Mouse (Mus musculus) G1E (cell line): ENCODE results near the gene Plekha7. TPM values are rescaled to one million over a fixed set of nuclear protein-coding genes. Genes with fewer than 3 reads are reported as not detected.
A peak's percentile ranks its signal among the peaks of the same experiment; 100 is the strongest.

ENCODE experiments used
- ATAC-seq: 2 replicates; pipeline ENCODE4 v1.8.0; 2016; ENCODE audit warnings: mild to moderate bottlenecking; ENCODE audit not compliant: insufficient number of reproducible peaks, poor library complexity, low FRiP score, severe bottlenecking; ENCODE audit errors: extremely low read depth
- DNase-seq: peaks from one replicate; pipeline ENCODE4 v3.0.0; 2012; ENCODE audit warnings: low spot score
- H3K27me3 ChIP-seq: 2 replicates; pipeline ENCODE4 v1.6.1; 2012; ENCODE audit warnings: mild to moderate bottlenecking, low read length, inconsistent platforms; ENCODE audit not compliant: insufficient read depth
- H3K36me3 ChIP-seq: replicated peaks from 2 replicates; pipeline ENCODE3; 2012; ENCODE audit warnings: mild to moderate bottlenecking, inconsistent platforms
- H3K4me1 ChIP-seq: 2 replicates; pipeline ENCODE4 v1.6.1; 2012; ENCODE audit warnings: low read depth, low read length, inconsistent platforms, mixed read lengths; ENCODE audit not compliant: insufficient read depth
- H3K4me3 ChIP-seq: 2 replicates; pipeline ENCODE4 v1.5.1; 2012; ENCODE audit warnings: low read depth, mild to moderate bottlenecking, inconsistent platforms, low read length, moderate library complexity, mixed read lengths
- H3K9me3 ChIP-seq: replicated peaks from 2 replicates; pipeline ENCODE4 v1.6.1; 2012; ENCODE audit warnings: inconsistent platforms
- CTCF ChIP-seq: IDR thresholded peaks from 2 replicates; pipeline ENCODE4 v1.5.1; 2012; ENCODE audit warnings: low read depth, low read length, inconsistent platforms, mixed read lengths
- GATA1 ChIP-seq: IDR thresholded peaks from 2 replicates; pipeline ENCODE4 v1.6.1; 2012; ENCODE audit warnings: borderline replicate concordance, low read length, inconsistent platforms, mixed read lengths
- GATA2 ChIP-seq: IDR thresholded peaks from 2 replicates; pipeline ENCODE4 v1.6.1; 2012; ENCODE audit warnings: low read depth, low read length, inconsistent platforms, borderline replicate concordance
- POLR2AphosphoS5 ChIP-seq: IDR thresholded peaks from 2 replicates; pipeline ENCODE4 v1.6.1; 2012; ENCODE audit warnings: low read depth, low read length, inconsistent platforms; ENCODE audit not compliant: insufficient replicate concordance
- TAL1 ChIP-seq: conservative IDR thresholded peaks from 2 replicates; pipeline ENCODE4 v1.6.1; 2012; ENCODE audit warnings: low read depth, low read length, inconsistent platforms, mixed read lengths
- polyA plus RNA-seq: library from polyadenylated mRNA; stranded (reverse); fragments of >175 nt; gene quantifications from 2 replicates; pipeline ENCODE4 v1.2.3, GENCODE M21; 2012
- total RNA-seq, 2 experiments: library from RNA; stranded (forward) in 1 of 2; stranded (reverse) in 1 of 2; fragments of 200-1000 nt in 1 of 2; fragments of >200 nt in 1 of 2; fragmentation: Nextera tagmentation in 1 of 2; gene quantifications; 2 replicates each; pipeline ENCODE4 v1.2.3; 2014 to 2017

Plekha7 gene
- total and polyA plus RNA-seq, 3 experiments: 10.1 to 33.4 (median 18.5) TPM

DNA sequence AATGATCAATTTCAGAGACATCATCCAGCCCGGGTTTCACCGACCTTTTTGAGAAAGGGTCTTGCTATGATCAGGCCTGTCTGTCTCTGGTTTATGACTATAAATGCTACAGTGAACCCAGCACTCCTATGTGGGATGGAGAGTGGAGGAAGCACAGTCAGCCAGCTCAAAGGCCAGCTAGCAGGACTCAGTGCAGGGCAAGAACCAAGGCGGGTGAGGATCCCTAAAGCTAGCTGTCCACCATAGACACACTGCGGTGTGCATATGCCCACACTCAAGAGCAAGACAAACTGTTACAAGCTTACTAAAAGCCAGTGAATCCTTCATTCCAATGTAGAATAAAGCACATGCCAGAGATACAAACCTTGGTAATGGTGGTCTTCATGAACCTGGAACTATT, 21.7 kb upstream of the Plekha7 start:
- Histone ChIP-seq H3K4me3 (no peak overlapping the region), H3K4me1 (peaks cover 8% of the 10 kb centered on the region), H3K9me3 (no peaks in the 10 kb centered on the region), H3K27me3 (no peaks in the 10 kb centered on the region), H3K36me3 (peaks cover 30% of the 10 kb centered on the region)
- ATAC-seq (no peak), DNase-seq (no peak)
- TF ChIP-seq GATA1 (no peak), GATA2 (no peak), CTCF (no peak), TAL1 (no peak), POLR2AphosphoS5 (no peak)

DNA sequence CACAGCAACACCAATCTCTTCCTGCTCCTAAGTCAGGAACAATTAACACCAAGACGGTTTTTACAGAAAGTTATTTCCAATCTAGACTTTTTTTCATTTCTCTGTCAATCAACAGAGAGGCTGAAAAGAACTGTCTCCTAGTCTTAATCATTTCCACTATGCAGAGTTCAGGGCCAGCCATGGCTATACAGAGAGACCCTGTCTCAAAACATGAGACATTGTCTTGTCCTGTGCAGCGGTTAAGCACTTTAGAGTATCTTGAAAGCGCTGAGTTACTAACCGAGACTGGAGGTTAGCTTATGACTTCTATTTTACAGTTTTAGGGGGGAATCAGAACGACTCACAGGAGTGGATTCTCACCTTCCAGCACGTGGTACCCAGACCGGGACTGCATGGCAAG, 20.6 kb upstream of the Plekha7 start:
- peaks cover 30% of the 10 kb centered on the region for H3K36me3 ChIP-seq
- no peaks in the 10 kb centered on the region for H3K9me3 ChIP-seq
- H3K4me1 ChIP-seq: peaks cover 8% of the 10 kb centered on the region
- ATAC-seq (no peak), DNase-seq (no peak)
- TF ChIP-seq GATA2 (no peak), GATA1 (no peak), CTCF (no peak), POLR2AphosphoS5 (no peak), TAL1 (no peak)
- no peaks in the 10 kb centered on the region for H3K27me3 ChIP-seq
- no peak overlapping the region for H3K4me3 ChIP-seq

DNA sequence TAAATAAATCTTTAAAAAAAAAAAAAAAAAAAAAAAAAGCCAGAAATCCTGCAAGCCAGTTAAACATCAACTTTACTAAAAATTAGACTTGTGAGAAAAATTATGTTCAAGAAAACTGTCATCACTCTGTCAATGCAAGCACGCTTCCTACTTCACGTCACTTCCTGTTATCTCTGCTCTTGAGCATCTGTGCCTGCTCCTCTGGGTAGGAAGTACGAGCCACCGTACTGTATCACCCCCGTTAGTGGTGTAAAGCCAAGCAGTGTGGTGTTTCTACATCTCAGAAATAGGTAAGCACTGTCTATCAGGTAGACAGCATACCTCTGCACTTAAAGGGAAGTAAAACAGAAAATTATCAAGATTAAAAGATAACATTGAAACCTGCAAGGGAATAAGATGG, 19.7 kb upstream of the Plekha7 start:
- no peaks in the 10 kb centered on the region for H3K27me3 ChIP-seq
- peaks cover 28% of the 10 kb centered on the region for H3K36me3 ChIP-seq
- ATAC-seq (no peak), DNase-seq (no peak)
- TF ChIP-seq CTCF: no peak
- no peak for TF ChIP-seq GATA1
- TF ChIP-seq GATA2: no peak
- TF ChIP-seq TAL1: no peak
- TF ChIP-seq POLR2AphosphoS5: no peak
- no peaks in the 10 kb centered on the region for H3K9me3 ChIP-seq
- peaks cover 13% of the 10 kb centered on the region for H3K4me1 ChIP-seq
- no peak overlapping the region for H3K4me3 ChIP-seq

DNA sequence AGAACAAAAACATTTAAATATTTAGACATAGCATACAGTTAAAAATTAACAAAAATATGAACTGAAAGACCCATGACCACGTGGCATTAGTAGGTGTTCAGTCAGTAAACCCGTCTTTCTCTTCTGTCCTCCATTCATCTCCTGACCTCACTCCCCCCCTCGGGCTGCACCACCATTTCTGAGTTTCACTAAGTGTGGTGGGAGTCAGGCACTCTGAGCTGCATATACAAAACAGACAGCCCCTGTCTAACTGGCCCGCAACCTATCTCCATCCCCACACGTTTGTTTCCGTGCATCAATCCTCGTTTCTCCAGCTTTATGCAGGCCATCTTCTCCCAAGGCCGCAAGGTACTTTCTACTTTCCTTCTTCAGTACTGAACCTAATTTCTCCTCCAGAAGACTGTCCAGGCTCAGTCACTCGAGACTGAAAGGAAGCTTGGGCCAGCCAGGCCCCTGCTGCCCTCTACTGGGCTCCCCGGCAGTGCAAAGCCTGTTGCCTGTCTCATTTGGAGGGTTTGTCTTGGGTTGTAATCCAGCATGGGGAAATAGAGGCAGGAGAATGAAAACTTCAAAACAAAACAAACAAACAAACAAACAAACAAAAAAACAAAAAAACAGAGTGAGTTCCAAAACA, 15.3 kb upstream of the Plekha7 start:
- peak; percentile 31 for DNase-seq
- TF ChIP-seq CTCF (peak; percentile 54), TAL1 (no peak)
- H3K4me1 ChIP-seq: peaks cover 4% of the 10 kb centered on the region
- peaks cover 4% of the 10 kb centered on the region for H3K36me3 ChIP-seq
- no peak overlapping the region for H3K4me3 ChIP-seq
- H3K27me3 ChIP-seq: peaks cover 4% of the 10 kb centered on the region; the same call in 1 of the 2 replicates
- peak; percentile 34; the same call in 1 of the 2 replicates for ATAC-seq
- no peaks in the 10 kb centered on the region for H3K9me3 ChIP-seq

DNA sequence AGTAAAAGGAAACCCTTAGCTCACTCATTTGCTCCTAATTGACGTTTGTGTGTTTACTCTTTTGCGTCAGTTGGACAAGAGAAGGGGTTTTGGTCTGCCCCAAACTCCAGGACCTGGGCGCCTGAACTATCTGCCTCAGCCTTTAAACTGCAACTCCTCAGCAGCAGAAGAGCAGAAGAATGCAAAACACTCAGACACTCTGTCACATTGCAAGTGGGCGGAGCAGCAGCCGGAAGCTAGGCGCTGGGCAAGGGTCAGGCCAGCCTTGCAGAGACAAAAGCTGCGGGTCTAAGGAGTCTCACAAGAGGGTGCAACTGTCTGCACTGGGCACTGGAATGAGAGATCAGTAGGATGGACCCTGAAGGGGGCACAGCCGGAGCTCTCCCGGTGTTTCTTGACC, 1.3 kb upstream of the Plekha7 start:
- H3K4me3 ChIP-seq: peak overlapping the region; percentile 58; the same call in 1 of the 2 replicates

DNA sequence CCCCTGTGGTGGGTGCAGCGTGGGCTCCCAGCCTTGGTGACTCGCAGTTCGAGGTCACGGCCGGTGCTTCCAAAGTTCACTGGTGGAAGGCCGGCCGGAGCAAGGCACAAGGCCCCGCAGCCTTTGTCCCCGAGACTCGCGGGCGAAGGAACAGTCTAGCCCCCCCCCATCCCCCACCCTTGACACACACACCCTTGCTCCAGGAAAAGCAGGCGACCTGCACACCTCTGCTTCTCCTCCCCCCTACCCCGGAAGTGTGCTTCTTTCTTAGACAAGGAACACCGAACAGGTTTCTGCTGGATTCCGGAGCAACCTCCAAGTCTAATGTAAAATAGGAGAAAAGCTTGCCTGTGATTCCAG, 436 bp upstream of the Plekha7 start:
- peaks cover 33% of the 10 kb centered on the region for H3K4me1 ChIP-seq
- H3K9me3 ChIP-seq: no peaks in the 10 kb centered on the region
- TF ChIP-seq TAL1 (no peak), POLR2AphosphoS5 (no peak), GATA1 (no peak), CTCF (no peak), GATA2 (no peak)
- ATAC-seq (peak; percentile 38; the same call in 1 of the 2 replicates), DNase-seq (peak; percentile 42)
- H3K36me3 ChIP-seq: peaks cover 21% of the 10 kb centered on the region
- H3K27me3 ChIP-seq: no peaks in the 10 kb centered on the region
- H3K4me3 ChIP-seq: peak overlapping the region; percentile 99

More for the DNA sequence above, 1.3 kb upstream of the Plekha7 start:
- H3K36me3 ChIP-seq: peaks cover 12% of the 10 kb centered on the region
- H3K27me3 ChIP-seq: no peaks in the 10 kb centered on the region; the same call in 1 of the 2 replicates
- peaks cover 30% of the 10 kb centered on the region for H3K4me1 ChIP-seq
- H3K9me3 ChIP-seq: no peaks in the 10 kb centered on the region
- no peak for DNase-seq
- no peak for TF ChIP-seq POLR2AphosphoS5
- no peak for TF ChIP-seq GATA1
- no peak for TF ChIP-seq GATA2
- no peak for TF ChIP-seq TAL1
- TF ChIP-seq CTCF: no peak
- ATAC-seq: peak; percentile 19; the same call in 1 of the 2 replicates
